Mouse (Mus musculus): ENCODE results near the gene Axl. TPM values are rescaled to one million over a fixed set of nuclear protein-coding genes. Genes with fewer than 3 reads are reported as not detected.
"Not testable (repeated sequence)": the region's sequence is repeated elsewhere in the genome, so short reads cannot be mapped to it uniquely, and the experiment has no call there.

Gene Axl
- total RNA-seq, 2 experiments from 2014 or later, result 33.6 to 37.2 TPM

DNA sequence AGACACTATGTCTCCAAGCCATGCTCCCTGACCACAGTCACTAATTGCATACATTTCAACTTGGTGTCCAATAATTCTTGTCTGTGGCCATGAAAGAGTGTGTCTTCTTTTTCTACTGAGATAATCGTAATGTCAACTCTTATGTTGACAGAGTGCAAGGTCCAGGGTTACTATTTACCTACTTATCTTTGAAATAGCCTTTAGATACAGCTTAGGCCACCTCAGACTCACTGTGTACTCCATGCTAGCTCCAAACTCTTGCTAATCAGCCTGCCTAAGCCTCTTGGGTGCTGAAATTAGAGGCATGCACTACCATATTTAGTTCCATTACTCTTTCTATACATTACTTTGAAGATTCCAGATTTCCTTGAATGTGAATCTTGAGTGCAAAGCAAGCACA is 10.9 kb upstream of the Axl start:
- DNase-seq (ENCODE audit: low spot score in 2 of 2), result no peak
- intact Hi-C loops (cut with DNase I), result no loop called here

GRCm38 (mm10) chr7:25798540-25798939 is 10.0 kb upstream of the Axl start:
- intact Hi-C loops (cut with DNase I), result no loop called here
- no peak for DNase-seq (ENCODE audit: low spot score in 2 of 2)

GRCm38 (mm10) chr7:25794775-25795174 is 6.3 kb upstream of the Axl start:
- intact Hi-C loops (cut with DNase I), result no loop called here
- no peak for DNase-seq (ENCODE audit: low spot score in 2 of 2)

DNA sequence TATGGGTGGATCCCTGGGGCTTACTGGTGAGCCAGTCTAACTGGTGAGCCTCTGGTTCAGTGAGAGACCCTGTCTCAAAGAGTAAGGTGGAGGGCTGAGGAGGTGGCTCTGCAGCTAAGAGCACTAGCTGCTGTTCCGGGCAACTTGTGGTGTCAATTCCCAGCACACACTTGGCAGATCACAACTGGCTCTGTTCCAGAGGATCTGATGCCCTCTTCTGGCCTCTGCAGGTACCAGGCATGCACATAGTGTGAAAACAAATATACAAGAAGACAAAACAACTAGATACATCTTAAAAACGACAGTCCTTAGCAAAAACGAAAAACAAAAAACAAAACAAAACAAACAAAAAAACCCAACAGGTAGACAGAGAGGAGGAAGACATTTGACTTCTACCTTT is 5.2 kb upstream of the Axl start:
- no peak for DNase-seq (ENCODE audit: low spot score in 2 of 2)
- intact Hi-C loops (cut with DNase I), result no loop called here

DNA sequence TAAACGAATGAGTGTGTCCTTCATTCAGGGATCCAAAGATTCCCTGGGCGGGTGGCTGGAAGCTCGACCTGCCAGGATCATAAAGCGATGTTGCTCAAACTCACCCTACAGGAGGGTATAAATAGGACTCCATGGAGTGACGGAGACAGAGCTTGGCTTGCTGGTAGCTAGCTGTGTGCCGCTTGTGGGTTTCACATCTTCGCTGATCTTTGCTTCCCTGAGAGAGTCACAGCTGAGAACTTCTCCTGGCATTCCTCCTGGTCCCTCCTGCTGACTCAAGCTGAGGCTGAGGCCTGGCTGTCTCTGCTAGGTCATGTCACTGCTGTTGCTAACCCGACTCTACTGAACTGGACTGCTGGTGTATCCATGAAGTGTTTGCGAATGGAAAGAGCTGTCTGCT is 4.5 kb upstream of the Axl start:
- DNase-seq (ENCODE audit: low spot score in 2 of 2); intact Hi-C loops (cut with DNase I): not testable (repeated sequence)

- intact Hi-C loops (cut with DNase I), result no loop called here
- no peak for DNase-seq (ENCODE audit: low spot score in 2 of 2)
Measured at GRCm38 (mm10) chr7:25790615-25791014, 2.1 kb upstream of the Axl start.

- DNase-seq (ENCODE audit: low spot score in 2 of 2), result no peak
- intact Hi-C loops (cut with DNase I), result no loop called here
Measured at GRCm38 (mm10) chr7:25789129-25789440, 580 bp upstream of the Axl start.

DNA sequence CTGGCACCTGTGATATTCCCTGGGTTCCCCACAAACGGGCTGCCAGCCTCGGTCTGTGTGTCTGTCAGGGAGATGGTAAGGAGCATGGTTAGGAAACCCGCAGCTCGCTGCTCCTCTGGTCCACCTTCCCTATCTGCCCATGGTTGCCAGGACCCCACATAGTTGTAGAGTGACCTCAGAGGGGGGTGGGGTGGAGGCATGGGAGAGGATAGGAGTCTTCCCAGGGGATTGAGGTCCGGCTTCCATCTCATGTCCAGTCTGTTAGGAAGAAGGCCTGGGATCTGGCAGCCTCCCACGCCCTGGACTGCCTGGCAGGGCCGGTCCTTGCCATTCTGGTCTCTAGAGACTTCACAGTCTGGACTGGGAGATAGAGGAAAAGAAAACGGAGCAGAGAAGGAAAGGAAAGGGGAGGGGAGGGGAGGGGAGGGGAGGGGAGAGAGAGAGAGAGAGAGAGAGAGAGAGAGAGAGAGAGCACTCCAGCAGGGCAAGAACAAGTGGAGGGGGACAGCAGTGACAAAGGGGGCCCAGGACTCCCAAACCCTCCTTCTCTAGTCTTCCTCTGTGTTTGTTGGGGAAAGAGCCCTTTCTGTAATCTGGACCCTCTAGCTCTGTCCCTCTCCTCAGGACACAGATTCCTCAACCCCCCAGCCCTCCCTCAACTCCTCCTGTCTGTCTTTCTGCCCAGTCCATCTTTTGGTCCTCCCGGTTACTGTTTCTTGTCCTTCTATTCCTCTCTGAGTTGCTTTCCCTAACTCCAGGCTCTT is 867 bp downstream of the Axl start:
- DNase-seq (ENCODE audit: low spot score in 2 of 2), result no peak
- intact Hi-C loops (cut with DNase I), result no loop called here

DNA sequence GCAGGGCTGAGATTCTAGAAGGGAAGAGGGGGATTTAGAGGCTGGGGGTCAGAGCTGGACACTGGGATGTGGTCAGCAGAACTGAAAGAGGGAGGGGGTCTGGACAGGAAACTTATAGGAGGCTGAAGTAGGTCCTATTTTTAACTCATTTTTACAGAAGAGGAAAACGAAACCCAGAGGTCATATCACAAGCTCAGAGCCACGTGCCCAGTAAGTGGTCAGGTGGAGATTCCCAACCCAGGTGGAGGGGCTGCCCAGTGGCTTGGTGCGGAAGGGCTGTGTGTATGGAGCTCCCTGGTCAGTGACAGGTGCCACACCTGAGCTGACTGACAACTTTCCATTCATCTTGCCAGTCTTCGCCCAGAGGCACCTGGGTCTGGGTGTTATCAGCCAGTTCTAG is 1.5 kb downstream of the Axl start:
- intact Hi-C loops (cut with DNase I), result no loop called here
- DNase-seq (ENCODE audit: low spot score in 2 of 2), result no peak

DNA sequence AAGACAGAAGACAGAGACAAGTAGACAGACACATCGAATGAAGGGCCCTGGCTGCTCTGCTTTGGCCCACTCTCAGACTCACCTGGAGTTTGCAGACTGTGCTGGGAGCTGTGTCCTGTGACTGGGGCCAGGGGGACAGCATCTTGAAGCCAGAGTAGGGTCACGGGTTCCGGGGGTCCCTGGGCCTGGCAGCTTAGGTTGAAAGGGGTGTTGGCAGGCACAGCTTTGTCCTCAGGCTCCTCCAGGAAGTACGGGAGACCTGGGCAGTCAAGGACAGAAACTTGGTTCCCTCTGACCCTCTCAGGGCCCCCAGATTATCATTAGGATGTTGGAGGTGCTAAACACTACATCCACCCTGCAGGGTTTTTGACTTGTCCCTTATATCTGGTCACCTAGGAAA is 2.8 kb downstream of the Axl start:
- DNase-seq (ENCODE audit: low spot score in 2 of 2), result no peak
- intact Hi-C loops (cut with DNase I), result no loop called here

- intact Hi-C loops (cut with DNase I), result no loop called here
- no peak for DNase-seq (ENCODE audit: low spot score in 2 of 2)
Measured at GRCm38 (mm10) chr7:25784808-25785207, 3.7 kb downstream of the Axl start.

DNA sequence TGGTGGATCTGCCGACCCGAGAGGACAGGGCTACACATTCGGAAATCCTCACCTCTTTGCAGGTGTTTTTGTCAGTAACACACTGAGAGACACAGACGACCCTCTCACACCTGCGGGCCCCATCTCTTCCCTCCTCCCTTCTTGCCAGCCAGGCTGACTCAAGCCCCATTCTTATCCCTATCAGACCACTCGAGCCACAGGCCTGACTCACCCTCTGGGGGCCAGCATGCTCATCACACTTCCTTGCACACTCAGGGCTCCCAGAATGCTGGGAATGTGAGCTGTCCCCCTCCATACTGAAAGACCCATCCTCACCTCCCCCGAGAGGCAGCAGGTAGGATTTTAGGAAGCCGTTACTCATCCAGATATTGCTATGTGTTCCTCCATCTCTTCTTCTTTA is 4.8 kb downstream of the Axl start:
- intact Hi-C loops (cut with DNase I), result no loop called here

DNA sequence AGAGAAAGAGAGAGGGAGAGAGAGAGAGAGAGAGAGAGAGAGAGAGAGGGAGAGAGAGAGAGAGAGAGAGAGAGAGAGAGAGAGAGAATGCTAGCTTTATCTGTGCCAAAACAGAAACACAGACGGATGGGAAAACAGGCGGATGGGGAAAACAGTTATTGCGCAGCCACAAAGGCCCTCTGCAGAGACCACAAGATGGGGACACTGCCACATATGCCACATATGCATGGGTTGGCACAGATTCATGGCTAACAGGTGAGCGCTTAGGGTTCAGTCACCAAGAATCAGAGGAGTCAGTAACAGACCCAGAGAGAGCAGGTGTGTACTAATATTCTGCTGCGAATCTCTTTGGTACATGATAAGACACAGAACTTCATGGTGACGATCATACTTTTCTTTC is 5.8 kb downstream of the Axl start:
- intact Hi-C loops (cut with DNase I), result no loop called here
- DNase-seq (ENCODE audit: low spot score in 2 of 2), result no peak

More for the DNA sequence above, 4.8 kb downstream of the Axl start:
- DNase-seq (ENCODE audit: low spot score in 2 of 2), result no peak

DNA sequence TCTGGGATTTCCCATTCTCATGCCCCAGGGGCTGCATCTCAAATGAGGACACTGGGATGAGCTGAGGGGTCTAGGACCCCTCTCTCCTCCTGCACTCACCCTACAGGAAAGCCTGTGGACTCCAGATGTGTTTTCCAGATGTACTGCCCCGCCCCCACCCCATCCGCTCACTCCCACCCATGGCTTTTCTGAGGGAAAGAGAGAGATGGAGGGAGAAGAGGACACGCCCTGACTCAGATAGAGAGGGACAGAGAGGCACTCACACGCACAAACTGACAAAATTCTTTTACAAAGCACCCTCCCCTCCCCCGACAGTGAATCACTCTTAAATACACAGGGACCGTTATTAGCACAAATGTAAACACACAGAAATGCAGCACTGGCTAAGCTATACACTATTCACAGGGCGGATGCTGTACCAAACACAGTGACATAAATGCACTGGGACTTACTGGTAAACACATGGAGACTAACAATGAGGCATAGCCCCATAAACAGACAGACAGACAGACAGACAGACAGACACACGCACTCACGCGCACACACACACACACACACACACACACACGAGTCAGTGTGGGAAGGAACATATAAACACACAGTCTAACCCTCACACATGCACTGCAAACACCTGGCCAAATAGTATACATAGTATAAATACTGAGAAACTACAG is 6.4 kb downstream of the Axl start:
- intact Hi-C loops (cut with DNase I), result no loop called here
- DNase-seq (ENCODE audit: low spot score in 2 of 2), result no peak

DNA sequence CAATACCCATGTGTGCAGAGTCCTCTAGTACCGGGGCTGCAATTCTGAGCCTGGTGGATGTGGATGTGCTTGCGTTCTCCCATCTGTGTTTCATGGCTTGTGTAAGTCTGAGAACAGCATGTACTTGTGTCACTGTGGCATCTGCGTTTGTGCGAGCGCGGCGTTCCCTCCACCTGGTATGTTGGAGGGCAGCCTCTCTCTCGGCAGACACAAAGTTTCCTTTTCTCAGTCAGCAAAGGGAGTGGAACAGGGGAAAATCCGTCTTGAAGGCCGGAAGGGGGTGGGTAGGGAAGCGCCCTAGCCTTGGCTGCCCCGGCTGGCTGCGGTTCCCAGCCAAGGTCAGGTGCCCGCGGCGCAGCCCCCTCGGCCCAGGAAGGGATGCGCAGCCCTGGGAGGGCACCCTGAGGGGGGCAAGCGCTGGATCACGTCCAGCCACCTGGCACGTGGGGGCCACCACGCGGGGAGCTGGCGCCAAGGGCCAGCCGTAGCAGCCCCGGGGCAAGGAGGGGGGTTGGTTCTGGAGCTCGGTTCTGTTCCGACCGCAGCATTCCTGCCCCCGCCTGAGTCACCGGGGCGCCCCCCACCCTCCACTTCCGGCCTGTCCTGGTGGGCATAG is 7.1 kb downstream of the Axl start:
- peak; percentile 47 to 49 for DNase-seq (ENCODE audit: low spot score in 2 of 2)
- intact Hi-C loops (cut with DNase I), result no loop called here

GRCm38 (mm10) chr7:25780753-25781152 is 7.8 kb downstream of the Axl start:
- intact Hi-C loops (cut with DNase I), result no loop called here
- DNase-seq (ENCODE audit: low spot score in 2 of 2), result no peak

- DNase-seq (ENCODE audit: low spot score in 2 of 2), result no peak
- intact Hi-C loops (cut with DNase I), result no loop called here
Measured at GRCm38 (mm10) chr7:25780021-25780420, 8.5 kb downstream of the Axl start.

DNA sequence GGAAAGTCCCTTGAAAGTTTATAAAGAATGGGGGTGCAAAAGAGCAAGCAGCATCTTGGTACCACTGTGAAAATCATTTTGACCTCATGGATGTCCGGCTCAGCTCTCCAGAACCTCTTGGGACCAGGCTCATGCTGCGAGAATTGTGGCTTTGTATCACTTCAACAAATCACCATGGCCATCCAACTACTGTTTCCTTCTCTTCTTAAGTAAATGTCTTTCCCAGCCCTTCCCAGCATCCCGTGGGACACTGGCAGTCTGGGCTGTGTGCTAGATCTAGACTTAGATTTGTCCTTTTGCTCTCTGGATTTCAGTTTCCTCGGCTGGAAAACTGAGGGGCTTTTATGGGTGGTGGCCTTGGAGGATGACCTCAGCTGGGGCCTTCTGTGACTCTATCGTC is 20.3 kb downstream of the Axl start:
- intact Hi-C loops (cut with DNase I), result no loop called here

GRCm38 (mm10) chr7:25766108-25766507 is 22.4 kb downstream of the Axl start:
- intact Hi-C loops (cut with DNase I), result no loop called here
- DNase-seq (ENCODE audit: low spot score in 2 of 2), result no peak

More for the DNA sequence above, 20.3 kb downstream of the Axl start:
- DNase-seq (ENCODE audit: low spot score in 2 of 2), result no peak

GRCm38 (mm10) chr7:25764221-25764620 is 24.3 kb downstream of the Axl start:
- DNase-seq (ENCODE audit: low spot score in 2 of 2), result no peak
- intact Hi-C loops (cut with DNase I), result no loop called here

GRCm38 (mm10) chr7:25763678-25764077 is 24.8 kb downstream of the Axl start:
- intact Hi-C loops (cut with DNase I), result no loop called here
- no peak for DNase-seq (ENCODE audit: low spot score in 2 of 2)

All from left cerebral cortex, postnatal 25 days (tissue).